Mouse (Mus musculus) hindbrain, postnatal 0 days (tissue): ENCODE measurements around the gene Cks2. TPM values are rescaled to one million over a fixed set of nuclear protein-coding genes. Genes with fewer than 3 reads are reported as not detected.
A peak's percentile ranks its signal among the peaks of the same experiment; 100 is the strongest.

Experiments used
- ATAC-seq: fragments of 200-750 bp; cut with Nextera tagmentation; 2 replicates; pipeline ENCODE4 v1.8.0; 2017; ENCODE audit warnings: mild to moderate bottlenecking, moderate TSS enrichment, moderate library complexity
- DNase-seq: peaks from one replicate; pipeline ENCODE4 v3.0.0-alpha.2; 2015; ENCODE audit warnings: low spot score
- H3K27ac ChIP-seq: fragments of 300-500 bp; sonication (generic); 2 replicates; pipeline ENCODE4 v1.5.1; 2014; ENCODE audit warnings: mild to moderate bottlenecking
- H3K27me3 ChIP-seq: fragments of 300-500 bp; sonication (generic); 2 replicates; pipeline ENCODE4 v1.6.1; 2014; ENCODE audit warnings: low read length, mixed read lengths; ENCODE audit not compliant: insufficient read depth
- H3K36me3 ChIP-seq: fragments of 300-500 bp; sonication (generic); 2 replicates; pipeline ENCODE4 v1.6.1; 2014; ENCODE audit warnings: low read length, mixed read lengths; ENCODE audit not compliant: insufficient read depth
- H3K4me1 ChIP-seq: fragments of 300-500 bp; sonication (generic); 2 replicates; pipeline ENCODE4 v1.6.1; 2014; ENCODE audit warnings: antibody characterized with exemption, low read length, mixed read lengths; ENCODE audit not compliant: insufficient read depth
- H3K4me2 ChIP-seq: fragments of 300-500 bp; sonication (generic); 2 replicates; pipeline ENCODE4 v1.6.1; 2014; ENCODE audit warnings: low read depth, mild to moderate bottlenecking, low read length, moderate library complexity, mixed read lengths
- H3K4me3 ChIP-seq: fragments of 300-500 bp; sonication (generic); 2 replicates; pipeline ENCODE4 v1.5.1; 2014; ENCODE audit warnings: low read length
- H3K9ac ChIP-seq: fragments of 300-500 bp; sonication (generic); replicated peaks from 2 replicates; pipeline ENCODE4 v1.6.1; 2014; ENCODE audit warnings: mild to moderate bottlenecking, low read length, moderate library complexity, mixed read lengths
- H3K9me3 ChIP-seq: fragments of 300-500 bp; sonication (generic); 2 replicates; pipeline ENCODE4 v1.6.1; 2016; ENCODE audit warnings: low read length, mixed read lengths
- CTCF ChIP-seq: IDR thresholded peaks from 2 replicates; pipeline ENCODE4 v1.5.1; 2016; ENCODE audit warnings: antibody characterized with exemption, control low read depth, low read depth
- WGBS: fragments of 180-500 bp; shearing (Covaris S2); extraction: QIAGEN DNeasy Blood & Tissue Kit; methylation state at CpG from one replicate; pipeline ENCODE4 v1.1.7; 2014; 5-methylcytosine and 5-hydroxymethylcytosine counted together
- polyA plus RNA-seq: library from polyadenylated mRNA; unstranded; fragments of >200 nt; fragmentation: Nextera tagmentation; extraction: Ambion mirVana; gene quantifications from 2 replicates; pipeline ENCODE4 v1.2.1, GENCODE M21; 2015
- total RNA-seq: library from RNA; depleted of rRNA; stranded (reverse); fragments of >200 nt; gene quantifications from 2 replicates; pipeline ENCODE4 v1.2.3, GENCODE M21; 2014; rRNA removed

Cks2 gene
- 40.0 and 41.0 TPM in 2 replicates for total RNA-seq
- polyA plus RNA-seq: 58.6 and 69.4 TPM in 2 replicates

DNA sequence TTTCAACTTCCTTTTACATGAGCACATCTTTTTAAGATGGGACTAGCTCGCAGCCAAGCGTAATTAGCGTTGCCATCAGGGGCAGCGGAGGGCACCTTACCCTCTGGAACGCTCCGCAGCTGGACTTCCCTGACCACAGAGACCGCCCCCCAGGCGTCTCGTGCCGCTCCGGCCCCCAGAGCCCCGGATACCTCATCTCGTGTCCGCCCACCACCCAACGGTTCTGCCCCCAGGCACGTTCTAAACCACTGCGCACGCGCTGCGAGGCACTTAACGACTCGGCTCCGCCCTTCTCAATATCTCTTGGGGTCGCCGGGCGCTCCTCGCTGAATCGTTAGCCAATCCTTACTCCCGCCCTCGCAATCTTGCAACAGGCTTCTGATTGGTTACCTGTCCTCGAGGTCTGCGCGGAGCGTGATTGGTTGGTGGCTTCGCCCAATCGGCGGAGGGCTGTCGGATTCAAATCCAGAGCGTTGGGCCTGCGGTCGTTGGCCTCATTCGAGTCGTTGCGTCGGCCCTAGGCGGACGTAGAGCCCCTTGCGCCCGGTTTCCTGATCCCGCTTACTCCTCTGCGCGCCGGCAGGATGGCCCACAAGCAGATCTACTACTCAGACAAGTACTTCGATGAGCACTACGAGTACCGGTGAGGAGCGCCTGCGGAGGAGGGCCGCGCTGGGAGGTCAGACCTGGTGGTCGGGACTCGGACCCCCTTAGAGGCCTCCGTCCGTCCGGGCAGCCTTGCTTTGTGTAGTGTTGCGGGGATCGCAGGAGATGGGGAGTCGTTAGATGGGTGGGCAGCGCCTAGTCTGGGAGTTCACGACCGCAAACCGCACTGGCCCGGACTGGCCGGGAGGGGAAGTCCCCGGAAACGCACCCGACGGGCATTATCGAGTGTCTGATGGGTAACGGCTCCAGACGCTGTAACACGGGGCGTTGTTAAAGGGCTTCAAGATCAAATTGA is at the start of gene Cks2:
Cks2 (plus strand) TSS at position 404 of the 961 bp plus-strand sequence.
- ATAC-seq: peak; percentile 99
- Histone ChIP-seq H3K9me3 (no peaks in the 10 kb centered on the region), H3K4me2 (peak within 1 kb of the TSS; percentile 95), H3K27me3 (no peaks in the 10 kb centered on the region), H3K36me3 (no peaks in the 10 kb centered on the region), H3K4me1 (peaks cover 3% of the 10 kb centered on the region; the same call in 1 of the 2 replicates), H3K4me3 (peak within 1 kb of the TSS; percentile 71), H3K9ac (peak within 1 kb of the TSS; percentile 53), H3K27ac (peak within 1 kb of the TSS; percentile 32; the same call in 1 of the 2 replicates)
- peak; percentile 14; the same call in 1 of the 2 replicates for TF ChIP-seq CTCF
- DNase-seq: peak; percentile 99
- WGBS: under 1% methylated on average over 82 of the region's 83 CpGs

DNA sequence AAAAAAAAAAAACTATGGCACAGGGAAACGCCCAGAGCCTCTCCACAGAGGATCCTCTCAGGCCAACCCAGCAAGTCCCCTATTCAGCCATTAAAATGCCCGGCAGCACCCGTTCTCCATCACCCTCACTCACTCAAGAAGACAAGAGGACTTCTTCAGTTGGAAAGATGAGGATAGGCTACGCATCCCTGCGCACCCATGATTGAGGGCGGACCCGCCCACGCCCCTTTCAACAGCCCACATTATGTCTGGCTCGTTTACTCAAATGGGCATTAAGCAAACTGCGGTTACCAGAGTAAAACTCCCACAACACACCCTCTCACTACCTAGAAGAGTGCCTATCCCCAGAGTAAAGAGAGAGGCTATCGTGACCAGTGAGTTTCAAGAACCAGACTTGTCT is 49.6 kb upstream of the Cks2 start:
- Histone ChIP-seq H3K9me3 (no peaks in the 10 kb centered on the region), H3K4me3 (peak overlapping the region; percentile 49), H3K9ac (no peak overlapping the region), H3K27me3 (no peaks in the 10 kb centered on the region), H3K4me2 (peak overlapping the region; percentile 98), H3K4me1 (peaks cover 3% of the 10 kb centered on the region; the same call in 1 of the 2 replicates), H3K36me3 (no peaks in the 10 kb centered on the region), H3K27ac (no peak overlapping the region)
- ATAC-seq (peak; percentile 39), DNase-seq (no peak)
- TF ChIP-seq CTCF: no peak
- 24% methylated on average over 11 of the region's 11 CpGs for WGBS

DNA sequence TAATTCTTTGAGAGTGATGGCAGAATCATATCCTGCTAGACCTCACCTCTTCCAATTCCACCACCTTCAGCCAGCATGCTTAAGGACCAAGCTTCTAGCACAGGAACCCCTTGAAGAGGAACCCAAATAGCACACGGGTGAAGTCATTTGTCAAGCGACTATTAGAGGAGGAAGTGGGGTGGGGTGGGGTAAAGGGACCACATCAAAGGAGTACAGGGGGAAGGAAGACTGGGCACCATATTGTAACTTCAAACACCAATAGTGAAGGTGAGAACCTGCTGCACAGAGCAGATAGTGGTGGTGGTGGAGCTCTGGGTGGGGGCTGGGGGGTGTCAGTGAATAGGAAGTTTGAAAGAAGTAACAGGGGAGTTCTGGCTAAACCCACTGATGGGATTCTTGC is 47.0 kb upstream of the Cks2 start:
- Histone ChIP-seq H3K9me3 (no peaks in the 10 kb centered on the region), H3K4me3 (no peak overlapping the region), H3K27me3 (no peaks in the 10 kb centered on the region), H3K9ac (no peak overlapping the region), H3K4me2 (no peak overlapping the region), H3K4me1 (peaks cover 3% of the 10 kb centered on the region; the same call in 1 of the 2 replicates), H3K27ac (no peak overlapping the region), H3K36me3 (no peaks in the 10 kb centered on the region)
- TF ChIP-seq CTCF: no peak
- no peak for DNase-seq
- no peak for ATAC-seq
- 89% methylated on average over 2 of the region's 2 CpGs for WGBS

DNA sequence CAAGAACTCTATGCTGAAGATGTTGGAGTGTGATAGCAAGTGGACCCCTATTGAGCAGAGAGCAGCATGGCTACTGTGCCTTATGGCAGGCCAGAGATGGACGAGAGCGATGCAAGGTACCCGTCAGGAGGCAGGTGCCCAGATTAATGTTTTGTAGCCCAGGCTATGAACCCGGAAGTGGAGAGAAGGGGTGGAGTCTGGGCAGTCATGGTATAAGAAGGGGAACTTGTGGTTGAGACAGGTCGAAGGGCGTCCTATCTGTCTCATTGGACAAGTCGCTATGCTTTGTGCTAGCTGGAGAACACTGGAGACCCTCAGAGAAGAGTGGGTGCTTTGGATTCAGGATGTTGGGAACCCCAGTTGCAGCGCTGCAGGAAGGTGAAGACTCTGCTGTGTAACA is 44.9 kb upstream of the Cks2 start:
- H3K4me2 ChIP-seq: no peak overlapping the region
- ATAC-seq (no peak), DNase-seq (no peak)
- H3K27ac ChIP-seq: no peak overlapping the region
- no peaks in the 10 kb centered on the region for H3K9me3 ChIP-seq
- no peak overlapping the region for H3K4me3 ChIP-seq
- no peak for TF ChIP-seq CTCF
- H3K36me3 ChIP-seq: no peaks in the 10 kb centered on the region
- H3K9ac ChIP-seq: no peak overlapping the region
- no peaks in the 10 kb centered on the region for H3K27me3 ChIP-seq
- WGBS: 90% methylated on average over 8 of the region's 8 CpGs
- H3K4me1 ChIP-seq: peaks cover 7% of the 10 kb centered on the region; the same call in 1 of the 2 replicates

DNA sequence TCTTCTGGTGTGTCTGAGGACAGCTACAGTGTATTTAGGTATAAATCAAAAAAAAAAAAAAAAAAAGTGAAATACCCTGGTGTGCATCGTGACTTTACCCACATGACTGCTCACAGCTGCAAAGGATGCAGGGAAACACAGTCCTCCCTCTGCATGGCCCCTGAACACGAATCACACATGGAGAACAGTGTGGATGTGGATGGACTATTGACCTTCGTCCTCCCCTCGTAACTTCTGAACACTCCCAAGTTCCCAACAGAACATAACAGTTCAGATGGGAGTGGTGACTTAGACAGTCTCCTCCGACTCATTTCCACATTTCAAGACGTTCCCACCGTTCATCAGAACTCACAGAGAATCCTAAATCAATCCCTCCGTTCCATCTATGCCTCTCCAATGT is 42.3 kb upstream of the Cks2 start:
- H3K9ac ChIP-seq: no peak overlapping the region
- no peaks in the 10 kb centered on the region for H3K36me3 ChIP-seq
- peak overlapping the region; percentile 53 for H3K4me2 ChIP-seq
- H3K4me1 ChIP-seq: 0 out of 2 replicates have a peak, but pooled peaks cover 4% of the 10 kb centered on the region
- ATAC-seq (peak; percentile 21; the same call in 1 of the 2 replicates), DNase-seq (no peak)
- WGBS: 50% methylated on average over 8 of the region's 8 CpGs
- H3K4me3 ChIP-seq: peak overlapping the region; percentile 21
- no peak for TF ChIP-seq CTCF
- no peaks in the 10 kb centered on the region for H3K9me3 ChIP-seq
- H3K27ac ChIP-seq: peak overlapping the region; percentile 57; the same call in 1 of the 2 replicates
- H3K27me3 ChIP-seq: no peaks in the 10 kb centered on the region

DNA sequence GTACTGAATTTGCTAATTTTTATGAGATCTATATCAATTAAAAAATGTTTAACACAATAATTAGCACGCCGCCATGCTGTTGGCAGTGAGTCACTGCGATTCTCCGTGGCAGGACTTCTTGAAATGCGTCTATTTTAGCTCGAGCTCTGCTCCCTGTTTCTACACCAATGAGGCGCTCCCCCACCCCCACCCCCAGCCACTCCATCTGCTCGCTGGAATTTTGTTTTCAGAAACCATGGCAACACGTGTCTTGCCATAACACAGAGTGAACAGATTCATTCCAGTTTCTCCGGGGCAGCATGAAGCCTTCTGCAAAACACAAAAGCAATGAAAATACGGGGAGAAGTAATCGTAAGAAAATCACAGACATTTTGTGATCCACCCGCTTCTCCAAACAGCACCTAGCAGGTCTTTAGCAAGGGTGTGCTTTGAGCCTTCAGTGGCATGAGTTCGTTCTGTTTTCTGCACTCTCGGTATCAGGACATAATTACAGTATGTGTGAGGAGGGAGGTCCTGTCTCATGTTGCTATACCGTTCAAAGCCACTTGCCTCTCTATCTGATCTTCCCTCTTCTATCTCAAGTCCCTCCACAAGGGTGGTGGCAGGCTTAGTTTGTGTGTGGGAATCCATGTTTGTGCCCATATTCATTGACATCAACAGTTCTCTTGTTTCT is 41.7 kb upstream of the Cks2 start:
- Histone ChIP-seq H3K36me3 (no peaks in the 10 kb centered on the region), H3K4me2 (peak overlapping the region; percentile 53), H3K27me3 (no peaks in the 10 kb centered on the region), H3K9ac (0 out of 2 replicates have a peak overlapping the region, but pooled peaks have one; percentile 33), H3K4me1 (0 out of 2 replicates have a peak, but pooled peaks cover 4% of the 10 kb centered on the region), H3K27ac (peak overlapping the region; percentile 57), H3K9me3 (no peaks in the 10 kb centered on the region), H3K4me3 (peak overlapping the region; percentile 21)
- no peak for TF ChIP-seq CTCF
- ATAC-seq: peak; percentile 89
- peak; percentile 86 for DNase-seq
- 11% methylated on average over 16 of the region's 16 CpGs for WGBS
